Mouse (Mus musculus) spleen, adult 18-20 months (tissue): Measurements from ENCODE around the gene Tmem220.
"Not testable (repeated sequence)": the region's sequence is repeated elsewhere in the genome, so short reads cannot be mapped to it uniquely, and the experiment has no call there.

Source experiments
- DNase-seq, 2 experiments: peaks; one replicate each; pipeline ENCODE4 v3.0.0; 2022; ENCODE audit warnings: mixed read lengths in 2 of 2

Gene Tmem220

GRCm38 (mm10) chr11:67019711-67020475, 5.1 kb upstream of the Tmem220 start:
- no peak for DNase-seq

DNA sequence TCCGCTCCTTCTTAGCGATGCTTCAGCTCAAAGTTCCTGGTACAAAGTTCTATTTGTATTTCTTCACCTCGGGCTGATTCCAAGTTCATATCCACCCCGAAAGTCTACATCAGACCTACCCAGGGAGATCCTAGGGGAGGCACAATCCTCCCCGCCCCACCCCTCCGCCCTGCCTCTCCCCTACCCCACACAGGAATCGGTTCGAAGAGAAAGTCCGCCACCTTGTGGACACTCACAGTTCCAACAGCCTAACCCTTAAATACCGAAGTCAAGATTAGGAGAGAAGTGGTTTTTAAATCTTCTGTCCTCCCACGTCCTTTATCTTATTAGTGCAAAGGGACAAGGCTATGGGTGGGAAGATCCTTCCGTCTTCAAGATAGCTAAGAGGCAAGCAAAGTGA, 4.0 kb upstream of the Tmem220 start:
- peak in 1 of 2 experiments; percentile 55 for DNase-seq

DNA sequence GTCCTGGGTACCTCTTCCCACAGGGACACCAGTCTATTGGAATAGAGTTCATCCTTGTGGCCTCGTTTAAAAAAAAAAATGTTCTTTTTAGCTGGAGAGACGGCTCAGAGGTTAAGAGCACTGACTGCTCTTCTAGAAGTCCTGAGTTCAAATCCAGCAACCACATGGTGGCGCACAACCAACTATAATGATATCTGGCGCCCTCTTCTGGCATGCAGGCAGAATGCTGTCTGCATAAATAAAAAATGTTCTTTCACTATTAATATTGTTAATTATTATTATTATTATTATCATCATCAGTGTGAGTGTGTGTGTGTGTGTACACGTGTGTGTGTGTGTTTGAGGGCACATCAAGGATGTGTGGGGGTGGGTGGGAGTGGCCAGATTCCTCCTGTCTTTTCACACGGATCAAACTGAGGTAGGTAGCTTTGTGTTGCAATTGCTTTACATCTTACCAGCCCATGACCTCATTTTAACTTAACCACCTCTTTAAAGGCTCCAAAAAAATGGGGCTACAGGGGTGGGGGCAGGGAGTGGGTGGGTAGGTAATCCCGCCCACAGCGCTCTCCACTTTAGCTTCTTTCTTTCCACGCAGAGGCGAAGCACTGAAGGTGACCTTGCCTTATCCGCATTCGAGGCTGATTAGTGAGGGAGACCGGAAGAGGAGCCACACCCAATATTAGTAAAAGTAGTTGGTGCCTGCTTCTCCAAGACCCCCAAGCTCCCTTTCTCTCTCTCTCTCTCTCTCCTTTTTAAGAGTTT, 2.4 kb upstream of the Tmem220 start:
- DNase-seq, result no peak

DNA sequence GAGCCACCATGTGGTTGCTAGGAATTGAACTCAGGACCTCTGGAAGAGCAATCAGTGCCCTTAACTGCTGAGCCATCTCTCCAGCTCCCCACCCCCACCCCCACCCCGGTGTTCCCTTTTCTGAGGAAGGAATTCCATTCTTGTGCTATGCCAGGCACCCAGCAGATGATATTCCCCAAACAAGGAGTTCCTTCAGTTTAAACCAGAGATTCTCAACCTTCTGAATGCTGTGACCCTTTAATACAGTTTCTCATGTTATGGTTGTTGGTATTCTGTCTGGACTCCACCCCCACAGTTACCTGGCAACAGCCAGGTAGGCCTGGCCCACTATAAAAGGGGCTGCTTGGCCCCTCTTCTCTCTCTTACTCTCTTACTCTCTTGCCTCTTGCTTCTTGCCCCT, 1.8 kb upstream of the Tmem220 start:
- not testable (repeated sequence) for DNase-seq

DNA sequence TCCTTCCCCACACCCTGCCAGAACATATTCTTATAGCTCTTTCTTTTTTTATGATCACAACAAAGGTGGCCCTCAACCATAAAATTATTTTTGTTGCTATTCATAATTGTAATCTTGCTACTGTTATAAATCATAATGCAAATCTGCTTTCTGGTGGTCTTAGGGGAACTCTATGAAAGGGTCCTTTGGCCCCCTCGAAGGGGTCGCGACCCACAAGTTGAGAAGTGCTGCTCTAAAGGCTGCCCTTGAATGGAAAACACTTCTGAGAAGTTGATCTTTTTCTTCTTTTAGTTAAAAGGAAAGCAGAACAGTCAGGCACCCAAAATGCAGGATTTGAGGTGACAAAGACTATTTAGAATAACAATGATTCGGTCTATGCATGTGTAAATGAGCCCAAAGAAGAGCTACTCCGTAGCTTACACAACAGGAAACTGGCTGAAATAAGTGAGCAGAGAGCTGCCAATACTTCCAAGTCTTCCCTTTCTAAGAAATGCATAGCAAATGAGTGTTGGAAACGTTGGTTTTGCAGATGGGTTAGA, 1.1 kb upstream of the Tmem220 start:
- DNase-seq, result no peak

- no peak for DNase-seq
Observed at GRCm38 (mm10) chr11:67030904-67031602, 6.1 kb downstream of the Tmem220 start.

- no peak for DNase-seq
Observed at GRCm38 (mm10) chr11:67031603-67031915, 6.6 kb downstream of the Tmem220 start.

- no peak for DNase-seq
Observed at GRCm38 (mm10) chr11:67034775-67035485, 10.0 kb downstream of the Tmem220 start.

DNA sequence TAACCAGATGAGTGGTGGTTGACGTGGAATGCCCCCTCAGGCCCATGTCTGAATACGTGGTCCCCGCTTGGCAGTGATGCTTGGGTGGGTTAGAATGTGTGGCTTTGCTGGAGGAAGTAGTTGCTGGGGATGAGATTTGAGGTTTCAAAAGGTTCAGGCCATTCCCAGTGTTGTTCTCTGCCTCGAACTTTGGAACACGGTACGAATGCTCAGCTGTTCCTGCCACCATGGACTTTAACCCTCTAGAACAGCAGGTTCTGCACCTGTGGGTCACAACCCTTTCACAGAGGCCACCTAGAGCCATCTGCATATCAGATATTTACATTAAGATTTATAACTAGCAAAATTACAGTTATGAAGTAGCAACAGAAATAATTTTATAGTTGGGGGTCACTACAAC, 11.3 kb downstream of the Tmem220 start:
- no peak for DNase-seq

GRCm38 (mm10) chr11:67036892-67037291, 11.9 kb downstream of the Tmem220 start:
- DNase-seq, result no peak

DNA sequence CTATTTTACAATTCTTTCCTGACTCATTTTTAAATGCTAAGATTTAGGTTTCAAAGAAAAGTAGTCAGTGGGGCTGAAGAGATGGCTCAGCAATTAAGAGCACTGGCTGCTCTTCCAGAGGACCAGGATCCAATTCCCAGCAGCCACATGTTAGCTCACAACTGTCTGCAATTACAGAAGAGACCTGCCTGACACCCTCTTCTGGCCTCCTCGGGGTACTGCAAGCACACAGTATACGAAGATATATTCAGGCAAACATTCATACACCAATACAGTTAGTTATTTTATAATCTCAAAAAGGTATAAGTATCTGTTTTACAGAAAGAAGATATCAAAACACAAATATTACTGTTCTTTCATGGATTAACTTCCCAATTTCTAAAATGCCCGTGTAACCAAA, 14.8 kb downstream of the Tmem220 start:
- no peak for DNase-seq

GRCm38 (mm10) chr11:67040483-67040882, 15.5 kb downstream of the Tmem220 start:
- no peak for DNase-seq

- DNase-seq, result no peak
Observed at GRCm38 (mm10) chr11:67043007-67043406, 18.1 kb downstream of the Tmem220 start.

DNA sequence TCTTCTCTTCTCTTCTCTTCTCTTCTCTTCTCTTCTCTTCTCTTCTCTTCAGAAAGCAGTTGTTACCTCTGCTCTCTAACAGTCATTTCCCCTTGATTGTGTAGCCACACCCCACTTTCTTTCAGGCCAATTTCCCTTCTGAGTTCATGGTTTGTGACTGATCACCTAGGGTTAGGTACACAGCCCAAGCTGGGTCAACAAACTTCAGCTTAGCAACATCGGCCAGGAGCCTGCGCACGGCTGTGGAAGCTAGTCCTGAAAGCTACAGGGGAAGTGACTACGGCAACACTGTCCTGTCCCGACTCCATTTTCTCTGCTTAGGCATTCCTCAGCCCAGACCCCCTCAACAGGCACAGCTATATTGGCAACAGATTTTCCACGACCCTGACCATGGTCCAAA, 20.0 kb downstream of the Tmem220 start:
- no peak for DNase-seq

DNA sequence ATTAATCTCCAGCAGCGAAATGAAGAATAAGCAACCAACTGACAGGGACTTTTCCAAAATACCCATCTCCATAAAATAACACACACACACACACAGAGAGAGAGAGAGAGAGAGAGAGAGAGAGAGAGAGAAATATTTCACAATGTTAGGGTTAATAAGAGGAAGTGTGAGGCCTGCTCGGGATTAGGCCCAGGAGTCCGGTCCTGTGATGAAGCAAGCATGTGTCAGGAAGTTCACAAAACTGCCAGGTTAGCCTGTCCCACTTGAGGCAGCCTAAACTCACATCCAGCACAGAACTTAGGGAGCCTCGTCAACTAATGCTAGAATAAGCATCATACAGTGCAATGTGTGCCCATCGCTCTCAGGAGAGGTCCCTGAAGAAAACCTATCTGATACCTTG, 22.2 kb downstream of the Tmem220 start:
- no peak for DNase-seq

GRCm38 (mm10) chr11:67048496-67048895, 23.5 kb downstream of the Tmem220 start:
- no peak for DNase-seq

- no peak for DNase-seq
Observed at GRCm38 (mm10) chr11:67049256-67049655, 24.3 kb downstream of the Tmem220 start.

DNA sequence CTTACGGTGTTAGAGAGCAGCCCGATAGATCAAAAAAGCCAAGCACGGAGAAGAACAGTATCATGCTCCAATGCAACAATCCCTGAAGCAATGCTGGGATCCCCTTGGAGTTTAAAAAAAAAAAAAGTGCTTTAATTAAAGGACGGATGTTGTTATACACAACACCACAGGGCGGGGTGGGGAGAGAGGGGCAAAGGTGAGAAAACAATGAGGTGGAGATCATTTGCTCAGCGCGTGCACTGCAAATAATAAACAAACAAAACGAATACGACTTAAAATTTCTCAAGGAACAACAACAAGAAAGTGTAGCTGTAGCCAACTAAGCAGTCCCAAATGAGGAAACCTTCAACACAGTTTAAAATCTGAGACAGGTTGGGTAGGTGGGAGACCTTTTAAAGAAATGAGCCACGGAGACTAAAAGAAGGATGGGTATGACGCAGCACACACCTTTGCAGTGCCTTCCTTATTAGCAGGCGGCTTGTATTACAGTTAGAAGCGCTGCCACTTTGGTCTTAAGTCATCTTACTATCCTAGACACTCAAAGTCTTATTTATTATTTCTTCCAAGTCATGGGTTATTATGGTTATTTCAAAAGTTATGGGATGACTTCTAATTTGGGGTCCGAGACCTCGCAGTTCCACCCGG, 26.8 kb downstream of the Tmem220 start:
- DNase-seq, result no peak

DNA sequence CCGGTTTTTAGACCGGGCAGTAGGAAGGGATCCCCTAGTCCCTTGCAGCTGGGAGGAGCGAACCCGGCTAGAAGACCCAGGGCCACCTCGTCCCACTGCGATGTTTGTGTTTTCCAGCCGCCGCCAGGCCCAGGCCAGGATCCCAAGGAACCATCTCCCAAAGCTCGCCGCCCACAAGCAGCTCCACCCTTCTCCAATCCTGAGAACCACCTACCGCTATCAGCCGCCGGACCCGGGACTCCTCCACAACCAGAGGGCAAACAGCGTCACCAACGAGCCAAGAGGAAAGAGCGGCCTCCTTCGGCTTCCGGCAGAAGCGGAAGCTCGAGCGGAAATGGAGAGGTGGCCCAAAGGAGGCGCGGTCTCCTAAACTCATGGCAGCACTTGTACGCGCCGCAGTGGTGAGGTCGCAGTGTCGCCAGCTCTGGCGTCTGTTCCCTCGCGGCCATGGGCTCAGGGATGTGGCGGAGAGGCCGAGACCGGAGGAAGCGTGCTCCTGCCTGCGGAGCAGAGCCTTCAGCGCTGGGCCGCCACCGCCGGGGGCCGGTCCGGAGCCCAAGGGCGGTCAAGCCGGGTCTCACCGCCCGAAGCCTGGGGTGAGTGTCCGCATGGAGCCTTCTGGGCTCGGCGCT, 27.5 kb downstream of the Tmem220 start, which contains the start of the genes Adprm and Sco1:
Gene Adprm (minus strand): TSS at position 274 of the 632 bp plus-strand sequence.
Gene Sco1 (plus strand): TSS at position 350 of the 632 bp plus-strand sequence.
- DNase-seq, result peak; percentile 70 to 79

GRCm38 (mm10) chr11:67054754-67055365, 29.9 kb downstream of the Tmem220 start:
- DNase-seq, result no peak

GRCm38 (mm10) chr11:67061311-67061710, 36.4 kb downstream of the Tmem220 start:
- no peak for DNase-seq
